Mouse (Mus musculus) ES-E14 (cell line): Measurements from ENCODE around the gene Pkm.

Experiments used
- CHD2 ChIP-seq: IDR thresholded peaks from 2 replicates; pipeline ENCODE4 v1.6.1; 2014; ENCODE audit warnings: mild to moderate bottlenecking, low read depth, low read length, inconsistent platforms
- ZC3H11A ChIP-seq: IDR thresholded peaks from 2 replicates; pipeline ENCODE4 v1.6.1; 2012; ENCODE audit warnings: low read depth, mild to moderate bottlenecking, inconsistent platforms, low read length, borderline replicate concordance
- ZNF384 ChIP-seq: IDR thresholded peaks from 2 replicates; pipeline ENCODE4 v1.6.1; 2012; ENCODE audit warnings: low read depth, low read length, inconsistent platforms

GRCm38 (mm10) chr9:59691635-59692094 is 35.5 kb downstream of the Pkm start:
- no peak for TF ChIP-seq CHD2
- TF ChIP-seq ZNF384 = no peak
- TF ChIP-seq ZC3H11A = no peak
